Mouse (Mus musculus) neutrophil, adult 5-6 weeks (primary cell): ENCODE data around the gene Higd2a. TPM values are rescaled to one million over a fixed set of nuclear protein-coding genes. Genes with fewer than 3 reads are reported as not detected.

ENCODE experiments used
- ATAC-seq: fragments of 151-379, 151-347 bp; 2 replicates; pipeline ENCODE4 v1.8.0; 2017; ENCODE audit warnings: mild to moderate bottlenecking, moderate TSS enrichment; ENCODE audit not compliant: insufficient number of reproducible peaks, poor library complexity, low FRiP score, severe bottlenecking; ENCODE audit errors: extremely low read depth
- total RNA-seq: library from RNA; stranded (forward); fragments of 200-1000 nt; gene quantifications from 2 replicates; pipeline ENCODE4 v1.2.3, GENCODE M21; 2017

Gene Higd2a
- total RNA-seq, 1 experiment from 2014 or later: 36.0 TPM

- peak; percentile 50 for ATAC-seq
These were observed 12.1 kb upstream of the Higd2a start for GRCm38 (mm10) chr13:54577652-54578507.

GRCm38 (mm10) chr13:54581385-54581784, 8.6 kb upstream of the Higd2a start:
- no peak for ATAC-seq

GRCm38 (mm10) chr13:54582126-54582525, 7.9 kb upstream of the Higd2a start:
- no peak for ATAC-seq

- no peak for ATAC-seq
These were observed 7.1 kb upstream of the Higd2a start for GRCm38 (mm10) chr13:54582860-54583259.

- ATAC-seq: no peak
These were observed 4.2 kb upstream of the Higd2a start for GRCm38 (mm10) chr13:54585831-54586230.

- no peak for ATAC-seq
These were observed 502 bp upstream of the Higd2a start for GRCm38 (mm10) chr13:54589414-54589995.

GRCm38 (mm10) chr13:54591776-54592356, 1.9 kb downstream of the Higd2a start:
- ATAC-seq: no peak

- ATAC-seq: no peak
These were observed 3.6 kb downstream of the Higd2a start for GRCm38 (mm10) chr13:54593617-54594016.

GRCm38 (mm10) chr13:54596107-54596690, 6.2 kb downstream of the Higd2a start:
- no peak for ATAC-seq

- no peak for ATAC-seq
These were observed 6.9 kb downstream of the Higd2a start for GRCm38 (mm10) chr13:54596870-54597269.

- no peak for ATAC-seq
These were observed 8.7 kb downstream of the Higd2a start for GRCm38 (mm10) chr13:54598622-54599143.

- no peak for ATAC-seq
These were observed 12.7 kb downstream of the Higd2a start for GRCm38 (mm10) chr13:54602639-54603111.

- ATAC-seq: no peak
These were observed 13.5 kb downstream of the Higd2a start for GRCm38 (mm10) chr13:54603501-54603900.

GRCm38 (mm10) chr13:54604221-54604620, 14.2 kb downstream of the Higd2a start:
- no peak for ATAC-seq

- ATAC-seq: no peak
These were observed 15.4 kb downstream of the Higd2a start for GRCm38 (mm10) chr13:54605426-54605825.

GRCm38 (mm10) chr13:54607204-54607603, 17.2 kb downstream of the Higd2a start:
- ATAC-seq: no peak

- ATAC-seq: no peak
These were observed 18.0 kb downstream of the Higd2a start for GRCm38 (mm10) chr13:54608002-54608401.

GRCm38 (mm10) chr13:54608666-54609065, 18.7 kb downstream of the Higd2a start:
- ATAC-seq: no peak

GRCm38 (mm10) chr13:54609301-54609700, 19.3 kb downstream of the Higd2a start:
- ATAC-seq: no peak
